Mouse (Mus musculus) MEL (cell line): ENCODE measurements around the gene Chd6.

Experiments
- BHLHE40 ChIP-seq: IDR thresholded peaks from 2 replicates; pipeline ENCODE4 v1.6.1; 2012; ENCODE audit warnings: low read depth, mild to moderate bottlenecking, inconsistent platforms, low read length, improper control_type of control experiment, borderline replicate concordance
- CHD1 ChIP-seq: IDR thresholded peaks from 2 replicates; pipeline ENCODE4 v1.6.1; 2012; ENCODE audit warnings: low read depth, mild to moderate bottlenecking, inconsistent platforms, low read length, improper control_type of control experiment
- CTCF ChIP-seq, 3 experiments: IDR thresholded peaks in 2 of 3; conservative IDR thresholded peaks in 1 of 3; 2 replicates each; pipeline ENCODE4 v1.5.1; 2011 to 2012; ENCODE audit warnings: low read length in 3 of 3, low read depth in 2 of 3, mild to moderate bottlenecking in 2 of 3, improper control_type of control experiment in 1 of 3, inconsistent platforms in 1 of 3, mixed read lengths in 1 of 3, moderate library complexity in 1 of 3; ENCODE audit not compliant: control insufficient read depth in 1 of 3, insufficient read depth in 1 of 3, poor library complexity in 1 of 3, severe bottlenecking in 1 of 3
- ELF1 ChIP-seq: IDR thresholded peaks from 2 replicates; pipeline ENCODE4 v1.6.1; 2014; ENCODE audit warnings: low read depth, mild to moderate bottlenecking, inconsistent platforms, low read length, improper control_type of control experiment, moderate library complexity
- EP300 ChIP-seq, 2 experiments: IDR thresholded peaks; 2 replicates each; pipeline ENCODE4 v1.6.1; 2011; ENCODE audit warnings: improper control_type of control experiment in 2 of 2, low read length in 2 of 2, low read depth in 1 of 2, mild to moderate bottlenecking in 1 of 2
- MAFK ChIP-seq: IDR thresholded peaks from 2 replicates; pipeline ENCODE4 v1.6.1; 2011; ENCODE audit warnings: low read depth, mild to moderate bottlenecking, low read length, improper control_type of control experiment, borderline replicate concordance
- MYC ChIP-seq: IDR thresholded peaks from 2 replicates; pipeline ENCODE4 v1.6.1; 2011; ENCODE audit warnings: low read depth, mild to moderate bottlenecking, low read length, improper control_type of control experiment, moderate library complexity
- POLR2A ChIP-seq, 2 experiments: IDR thresholded peaks; 2 replicates each; pipeline ENCODE4 v1.6.1; 2011 to 2012; ENCODE audit warnings: low read length in 2 of 2, mild to moderate bottlenecking in 2 of 2, control low read depth in 1 of 2, improper control_type of control experiment in 1 of 2, low read depth in 1 of 2, moderate library complexity in 1 of 2; ENCODE audit not compliant: control insufficient read depth in 1 of 2, insufficient read depth in 1 of 2, poor library complexity in 1 of 2
- POLR2AphosphoS2 ChIP-seq: IDR thresholded peaks from 2 replicates; pipeline ENCODE4 v1.6.1; 2011; ENCODE audit warnings: low read length, improper control_type of control experiment
- SMC3 ChIP-seq: IDR thresholded peaks from 2 replicates; pipeline ENCODE4 v1.6.1; 2011; ENCODE audit warnings: low read depth, low read length, improper control_type of control experiment
- UBTF ChIP-seq: IDR thresholded peaks from 2 replicates; pipeline ENCODE4 v1.6.1; 2012; ENCODE audit warnings: low read depth, mild to moderate bottlenecking, inconsistent platforms, low read length, improper control_type of control experiment, moderate library complexity, borderline replicate concordance; ENCODE audit not compliant: insufficient read depth
- ZC3H11A ChIP-seq: IDR thresholded peaks from 2 replicates; pipeline ENCODE4 v1.6.1; 2012; ENCODE audit warnings: low read depth, mild to moderate bottlenecking, inconsistent platforms, low read length, improper control_type of control experiment
- ZKSCAN1 ChIP-seq: IDR thresholded peaks from 2 replicates; pipeline ENCODE4 v1.6.1; 2012; ENCODE audit warnings: low read depth, mild to moderate bottlenecking, inconsistent platforms, low read length, improper control_type of control experiment, moderate library complexity
- ZNF384 ChIP-seq: IDR thresholded peaks from 2 replicates; pipeline ENCODE4 v1.6.1; 2012; ENCODE audit warnings: low read depth, mild to moderate bottlenecking, inconsistent platforms, low read length, improper control_type of control experiment

DNA sequence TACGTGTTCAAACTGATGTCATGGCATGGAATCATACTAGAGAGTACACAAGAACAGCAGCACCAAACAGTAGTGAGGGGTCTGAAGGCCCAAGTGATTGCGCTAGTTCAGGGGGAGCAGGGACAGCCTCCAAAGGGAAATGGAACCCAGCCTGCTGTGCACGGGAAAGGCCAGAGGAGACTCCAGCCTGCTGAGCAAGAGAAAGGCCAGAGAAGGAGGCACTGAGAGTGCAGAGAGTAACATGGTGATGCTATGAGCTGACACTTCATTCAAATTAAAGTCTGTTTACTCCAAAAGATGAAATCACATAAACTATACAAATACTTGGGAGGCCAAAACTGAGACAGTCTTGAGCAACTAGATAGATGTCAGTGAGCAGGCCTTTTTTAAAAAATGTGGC is 71.1 kb downstream of the Chd6 start:
- TF ChIP-seq CTCF (IDR thresholded peaks at IDR 0.05 in 2 of 3, conservative IDR thresholded peaks at IDR 0.05 in 1 of 3; ENCODE audit: control insufficient read depth in 1 of 3, insufficient read depth in 1 of 3, low read depth in 2 of 3, low read length in 3 of 3, poor library complexity in 1 of 3, severe bottlenecking in 1 of 3) (no peak), MAFK (no peak), ELF1 (no peak), POLR2AphosphoS2 (no peak), MYC (no peak), CHD1 (no peak), ZC3H11A (no peak), EP300 (IDR thresholded peaks at IDR 0.05; ENCODE audit: low read depth in 1 of 2, low read length in 2 of 2) (no peak), ZKSCAN1 (no peak), SMC3 (no peak), POLR2A (IDR thresholded peaks at IDR 0.05; ENCODE audit: control insufficient read depth in 1 of 2, insufficient read depth in 1 of 2, low read depth in 1 of 2, low read length in 2 of 2, poor library complexity in 1 of 2) (no peak), BHLHE40 (no peak), UBTF (no peak), ZNF384 (no peak)
